Mouse (Mus musculus) T-helper 2 cell (primary cell): ENCODE measurements around the gene Pnpla5.

ENCODE experiments used
- in situ Hi-C: fragments of 300-600 bp; cut with MboI, MseI; formaldehyde crosslinking; loops from one replicate; pipeline ENCODE4 v1.15.1; 2025; ENCODE audit warnings: high pct_unique_total_duplicates

Gene Pnpla5

GRCm38 (mm10) chr15:84069455-84070050 is 53.4 kb downstream of the Pnpla5 start:
- in situ Hi-C loops, result no loop called here

DNA sequence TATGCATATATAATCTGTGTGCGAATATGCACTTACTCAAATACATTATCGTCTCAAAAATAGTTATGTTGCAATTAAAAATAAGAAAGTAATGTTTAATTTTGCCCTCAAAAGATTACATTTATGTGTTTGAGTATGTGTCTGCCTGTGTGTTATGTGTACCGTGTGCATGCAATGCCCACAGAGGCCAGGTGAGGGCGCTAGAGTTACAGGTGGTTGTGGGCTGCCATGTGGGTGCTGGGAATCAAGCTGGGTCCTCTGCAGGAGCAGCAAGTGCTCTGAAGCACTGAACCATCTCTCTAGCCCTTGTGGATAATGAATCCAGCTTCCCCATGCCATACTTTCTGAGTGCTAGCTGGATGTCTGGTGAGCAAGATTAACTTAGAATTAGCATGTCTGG is 57.3 kb downstream of the Pnpla5 start:
- in situ Hi-C loops, result no loop called here

DNA sequence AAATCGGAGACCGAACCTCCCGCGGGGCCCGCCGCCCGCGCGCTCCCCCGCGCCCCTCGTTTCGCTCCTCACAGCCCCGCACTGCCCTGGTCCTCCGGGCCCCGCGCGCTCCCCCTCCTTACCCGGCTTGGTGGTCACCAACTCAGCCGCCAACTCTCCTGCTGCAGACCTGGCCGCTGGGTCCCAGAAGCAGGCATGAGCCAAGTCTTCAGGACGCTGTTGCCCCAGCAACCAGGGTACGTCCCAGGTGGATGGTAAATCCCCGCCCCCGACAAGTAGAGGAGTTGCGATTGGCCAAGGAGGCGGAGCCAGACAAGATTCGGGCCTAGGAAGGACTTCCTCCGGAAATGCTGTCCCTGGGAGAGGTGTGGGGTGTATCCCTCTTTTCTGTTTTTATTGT is 57.8 kb downstream of the Pnpla5 start, which contains the start of gene Efcab6:
Gene Efcab6 (minus strand): TSS at position 240 of the 400 bp plus-strand sequence.
- in situ Hi-C loops, result no loop called here
